Mouse (Mus musculus): ENCODE measurements around the gene Gm3259.
"Not testable (repeated sequence)": the region's sequence is repeated elsewhere in the genome, so short reads cannot be mapped to it uniquely, and the experiment has no call there.

Gene Gm3259

GRCm38 (mm10) chr5:95305611-95306010, at the start of gene Gm3259:
Gene Gm3259 (plus strand): TSS chr5:95305911.
- DNase-seq, result not testable (repeated sequence)

- not testable (repeated sequence) for DNase-seq
These were observed 33.0 kb upstream of the Gm3259 start, which contains the start of gene Gm10424 for GRCm38 (mm10) chr5:95272668-95273067. Gene Gm10424 (minus strand): TSS chr5:95272768.
